15 mouse cellular contexts compared by ENCODE assay signal in the genomic region with DNA sequence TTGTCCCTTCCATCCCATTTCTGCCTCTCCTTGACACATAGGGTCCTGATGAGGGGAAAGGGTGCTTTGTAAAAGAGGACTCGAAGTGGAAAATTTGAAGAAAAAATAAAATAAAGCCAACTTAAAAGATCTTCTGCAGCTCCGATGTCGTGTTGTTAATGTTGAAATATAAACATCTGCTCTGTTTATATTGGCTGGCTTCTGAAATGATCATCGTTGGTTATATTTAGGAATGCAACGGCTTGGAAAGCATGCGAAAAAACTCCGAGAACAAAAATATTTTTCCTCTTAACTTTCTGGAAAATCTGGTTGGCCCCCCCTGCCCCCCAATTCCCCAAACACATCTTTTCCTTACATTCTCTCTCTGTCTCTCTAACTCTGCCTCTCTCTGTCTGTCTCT.
DNase-seq lines count a peak whose midpoint lies in the region; ATAC-seq and TF ChIP-seq lines count a peak whose summit lies in the region.
"Had no signal": no experiment of that assay in that cellular context is flagged by ENCODE, and none has a peak within 500 bp of the region (broad histone marks: within the 10 kb centered on the region; RNA-seq: fewer than 3 reads in every experiment).

No protein-coding gene starts in this region.

- no peak for TF ChIP-seq EP300 in heart, postnatal 0 days (IDR thresholded peaks at IDR 0.05; ENCODE audit: low read depth)

- no peak overlapping the region for H3K9ac ChIP-seq in heart, postnatal 0 days (replicated peaks; ENCODE audit: low read depth, low read length)
- no peak overlapping the region for H3K9ac ChIP-seq in lung, embryonic 16.5 days (ENCODE audit: low read length)
- H3K9ac ChIP-seq in liver, embryonic 11.5 days (ENCODE audit: low read depth, low read length): no peak overlapping the region
- no peak overlapping the region for H3K9ac ChIP-seq in midbrain, embryonic 14.5 days (replicated peaks; ENCODE audit: low read length)
- H3K9ac ChIP-seq: heart, embryonic 12.5 days; limb, embryonic 12.5 days; midbrain, embryonic 13.5 days; neural tube, embryonic 12.5 days had no signal

- H3K9me3 ChIP-seq in heart, postnatal 0 days (replicated peaks; ENCODE audit: control insufficient read depth, low read length): no peaks in the 10 kb centered on the region
- no peaks in the 10 kb centered on the region for H3K9me3 ChIP-seq in lung, embryonic 16.5 days (ENCODE audit: control insufficient read depth, low read length)
- H3K9me3 ChIP-seq in liver, embryonic 11.5 days (ENCODE audit: control insufficient read depth, low read length): no peaks in the 10 kb centered on the region
- no peaks in the 10 kb centered on the region for H3K9me3 ChIP-seq in midbrain, embryonic 14.5 days (ENCODE audit: control insufficient read depth, low read length)
- H3K9me3 ChIP-seq: heart, embryonic 12.5 days; limb, embryonic 12.5 days; midbrain, embryonic 13.5 days; neural tube, embryonic 12.5 days had no signal

- WGBS in heart, postnatal 0 days: 53% methylated on average over 7 of the region's 7 CpGs
- WGBS in lung, embryonic 16.5 days: 36% methylated on average over 7 of the region's 7 CpGs
- WGBS in liver, embryonic 11.5 days: 78% methylated on average over 7 of the region's 7 CpGs
- WGBS in midbrain, embryonic 14.5 days: 95% methylated on average over 7 of the region's 7 CpGs

- H3K4me3 ChIP-seq in heart, postnatal 0 days (ENCODE audit: low read depth, low read length): no peak overlapping the region
- H3K4me3 ChIP-seq in lung, embryonic 16.5 days (ENCODE audit: low read length): no peak overlapping the region
- H3K4me3 ChIP-seq in liver, embryonic 11.5 days (ENCODE audit: low read depth, low read length): no peak overlapping the region
- no peak overlapping the region for H3K4me3 ChIP-seq in midbrain, embryonic 14.5 days (replicated peaks; ENCODE audit: low read depth, low read length)
- H3K4me3 ChIP-seq: heart, embryonic 12.5 days; limb, embryonic 12.5 days; midbrain, embryonic 13.5 days; neural tube, embryonic 12.5 days had no signal

- no peak for ATAC-seq in heart, postnatal 0 days (ENCODE audit: insufficient read depth, low read depth)
- peak; percentile 55 for ATAC-seq in lung, embryonic 16.5 days (ENCODE audit: low read depth)
- ATAC-seq in liver, embryonic 11.5 days (replicated peaks; ENCODE audit: low FRiP score): no peak
- no peak for ATAC-seq in midbrain, embryonic 14.5 days (ENCODE audit: low FRiP score, low TSS enrichment)
- ATAC-seq: midbrain, embryonic 13.5 days had no signal

- no peak overlapping the region for H3K4me2 ChIP-seq in heart, postnatal 0 days (ENCODE audit: low read depth, low read length)
- H3K4me2 ChIP-seq in lung, embryonic 16.5 days (ENCODE audit: low read depth, low read length): 0 out of 2 replicates have a peak overlapping the region, but pooled peaks have one; percentile 18
- H3K4me2 ChIP-seq in liver, embryonic 11.5 days: peak overlapping the region; percentile 62
- no peak overlapping the region for H3K4me2 ChIP-seq in midbrain, embryonic 14.5 days (ENCODE audit: low read length)
- H3K4me2 ChIP-seq: heart, embryonic 12.5 days; midbrain, embryonic 13.5 days; neural tube, embryonic 12.5 days had no signal

- H3K27me3 ChIP-seq in heart, postnatal 0 days (ENCODE audit: control insufficient read depth, insufficient read depth, low read length): no peaks in the 10 kb centered on the region
- H3K27me3 ChIP-seq in lung, embryonic 16.5 days (ENCODE audit: control insufficient read depth, insufficient read depth, low read depth, low read length): no peaks in the 10 kb centered on the region
- H3K27me3 ChIP-seq in liver, embryonic 11.5 days (replicated peaks; ENCODE audit: control insufficient read depth, insufficient read depth, low read length): no peaks in the 10 kb centered on the region
- no peaks in the 10 kb centered on the region for H3K27me3 ChIP-seq in midbrain, embryonic 14.5 days (ENCODE audit: control insufficient read depth, insufficient read depth, low read length)
- H3K27me3 ChIP-seq: heart, embryonic 12.5 days; limb, embryonic 12.5 days; midbrain, embryonic 13.5 days; neural tube, embryonic 12.5 days had no signal

- peaks cover 15% of the 10 kb centered on the region for H3K4me1 ChIP-seq in heart, postnatal 0 days (ENCODE audit: control insufficient read depth, insufficient read depth)
- H3K4me1 ChIP-seq in lung, embryonic 16.5 days (replicated peaks; ENCODE audit: control insufficient read depth, insufficient read depth, low read length): peaks cover 26% of the 10 kb centered on the region
- H3K4me1 ChIP-seq in liver, embryonic 11.5 days (replicated peaks; ENCODE audit: control insufficient read depth, insufficient read depth, low read length): peaks cover 74% of the 10 kb centered on the region
- H3K4me1 ChIP-seq in midbrain, embryonic 14.5 days (ENCODE audit: control insufficient read depth, insufficient read depth, low read length): no peaks in the 10 kb centered on the region
- H3K4me1 ChIP-seq: midbrain, embryonic 13.5 days; neural tube, embryonic 12.5 days had no signal

- DNase-seq in heart, postnatal 0 days (ENCODE audit: low spot score): no peak
- DNase-seq in heart, postnatal 4 days: no peak
- no peak for DNase-seq in lung, postnatal 36 days
- DNase-seq in liver, embryonic 11.5 days (ENCODE audit: low spot score): no peak
- no peak for DNase-seq in thymus, postnatal 0 days (ENCODE audit: low spot score)
- DNase-seq in midbrain, embryonic 14.5 days: no peak
- DNase-seq: cerebellum, postnatal 25 days; layer of hippocampus, adult 9-11 months; retina, postnatal 1 day; thymus, postnatal 14 days had no signal

- TF ChIP-seq CTCF in heart, postnatal 0 days (IDR thresholded peaks at IDR 0.05; ENCODE audit: low read depth): no peak

- peak overlapping the region; percentile 64; the same call in 1 of the 2 replicates for H3K27ac ChIP-seq in heart, postnatal 0 days (ENCODE audit: low read depth)
- peak overlapping the region; percentile 73 for H3K27ac ChIP-seq in lung, embryonic 16.5 days (ENCODE audit: low read length)
- no peak overlapping the region for H3K27ac ChIP-seq in liver, embryonic 11.5 days (ENCODE audit: low read depth, low read length)
- no peak overlapping the region for H3K27ac ChIP-seq in midbrain, embryonic 14.5 days (replicated peaks; ENCODE audit: low read depth, low read length)
- H3K27ac ChIP-seq: limb, embryonic 12.5 days; midbrain, embryonic 13.5 days; neural tube, embryonic 12.5 days had no signal

- no peaks in the 10 kb centered on the region for H3K36me3 ChIP-seq in heart, postnatal 0 days (replicated peaks; ENCODE audit: control insufficient read depth, insufficient read depth, low read length)
- H3K36me3 ChIP-seq in lung, embryonic 16.5 days (ENCODE audit: control insufficient read depth, insufficient read depth, low read length): no peaks in the 10 kb centered on the region
- H3K36me3 ChIP-seq in liver, embryonic 11.5 days (ENCODE audit: control insufficient read depth, insufficient read depth, low read length): no peaks in the 10 kb centered on the region
- no peaks in the 10 kb centered on the region for H3K36me3 ChIP-seq in midbrain, embryonic 14.5 days (ENCODE audit: control insufficient read depth, insufficient read depth, low read length)
- H3K36me3 ChIP-seq: heart, embryonic 12.5 days; limb, embryonic 12.5 days; midbrain, embryonic 13.5 days; neural tube, embryonic 12.5 days had no signal

Comparison
In these comparisons a context has a peak if more than half of its experiments do, and no peak if none do; other contexts are left out.
1. H3K27ac ChIP-seq: peak in heart, postnatal 0 days (single experiment) and lung, embryonic 16.5 days (single experiment); none in liver, embryonic 11.5 days (single experiment) and midbrain, embryonic 14.5 days (single experiment).
2. H3K4me2 ChIP-seq: peak in lung, embryonic 16.5 days (single experiment) and liver, embryonic 11.5 days (single experiment); none in heart, postnatal 0 days (single experiment) and midbrain, embryonic 14.5 days (single experiment).